Mouse (Mus musculus) megakaryocyte, embryonic 14.5 days (primary cell): ENCODE measurements at regions not wholly inside any gene's neighbourhood (a gene's known extent, or its start where the extent isn't known, plus 50 kb on each side); places are given as distances from the start of the nearest gene placed in this dataset.
A peak's percentile ranks its signal among the peaks of the same experiment; 100 is the strongest.

Experiments used
- H3K27me3 ChIP-seq: replicated peaks from 2 replicates; pipeline ENCODE3; 2012; ENCODE audit warnings: inconsistent platforms
- H3K36me3 ChIP-seq: replicated peaks from 2 replicates; pipeline ENCODE3; 2012; ENCODE audit warnings: low read length, inconsistent platforms, mixed read lengths
- H3K4me1 ChIP-seq: 2 replicates; pipeline ENCODE4 v1.6.1; 2012; ENCODE audit warnings: inconsistent platforms
- H3K4me3 ChIP-seq: replicated peaks from 2 replicates; pipeline ENCODE3; 2012; ENCODE audit warnings: moderate library complexity, mild to moderate bottlenecking, inconsistent platforms
- H3K9me3 ChIP-seq: 2 replicates; pipeline ENCODE4 v1.6.1; 2012; ENCODE audit warnings: inconsistent platforms
- FLI1 ChIP-seq: IDR thresholded peaks from 2 replicates; pipeline ENCODE4 v1.6.1; 2012; ENCODE audit warnings: low read length, inconsistent platforms, mixed read lengths
- GATA1 ChIP-seq: IDR thresholded peaks from 3 replicates; pipeline ENCODE4 v1.6.1; 2012; ENCODE audit warnings: mixed read lengths, low read length, inconsistent platforms, borderline replicate concordance

GRCm38 (mm10) chr14:72942571-72942970 is 106.3 kb downstream of the Cysltr2 start:
- H3K27me3 ChIP-seq = no peaks in the 10 kb centered on the region
- no peak for TF ChIP-seq GATA1
- no peak for TF ChIP-seq FLI1
- H3K36me3 ChIP-seq = no peaks in the 10 kb centered on the region
- no peak overlapping the region for H3K4me3 ChIP-seq
- no peaks in the 10 kb centered on the region for H3K9me3 ChIP-seq
- H3K4me1 ChIP-seq = peaks cover 9% of the 10 kb centered on the region

- Histone ChIP-seq H3K27me3 (no peaks in the 10 kb centered on the region), H3K4me3 (no peak overlapping the region), H3K36me3 (no peaks in the 10 kb centered on the region), H3K4me1 (peaks cover 12% of the 10 kb centered on the region), H3K9me3 (no peaks in the 10 kb centered on the region)
- TF ChIP-seq GATA1 = no peak
- no peak for TF ChIP-seq FLI1
These were observed 109.9 kb downstream of the Cysltr2 start for GRCm38 (mm10) chr14:72939067-72939393.

DNA sequence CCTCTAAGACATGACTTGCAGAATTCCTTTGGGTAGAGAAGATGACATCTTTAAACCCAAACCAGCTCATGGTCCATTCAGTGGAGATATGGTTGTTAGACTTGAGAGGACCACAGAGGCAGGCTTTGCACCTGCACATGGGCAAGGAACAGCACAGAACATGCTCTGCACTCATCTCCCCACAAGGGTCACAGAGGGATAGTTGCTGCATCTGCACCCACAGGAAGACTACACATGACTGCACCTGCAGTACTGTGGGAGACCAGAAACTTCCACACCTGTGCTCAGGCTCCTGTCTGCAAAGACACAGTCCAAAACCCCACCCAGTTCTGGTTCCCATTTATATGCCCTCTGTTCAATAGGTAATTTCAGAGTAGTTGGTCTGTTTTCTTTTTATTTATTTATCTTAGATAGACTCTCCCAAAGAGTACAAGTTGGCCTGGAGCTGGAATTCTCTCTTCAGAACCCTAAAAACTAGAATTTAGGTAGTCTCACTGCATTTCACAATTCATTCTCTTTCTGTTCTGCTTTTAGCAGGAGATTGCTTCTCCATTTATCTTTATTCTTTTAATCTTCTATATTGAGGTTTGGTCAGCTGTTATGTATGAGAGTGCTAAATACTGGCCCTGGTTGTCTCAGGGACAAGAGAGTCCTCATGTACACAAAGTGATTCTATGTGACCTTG is 110.4 kb downstream of the Cysltr2 start:
- Histone ChIP-seq H3K4me1 (peaks cover 18% of the 10 kb centered on the region), H3K9me3 (no peaks in the 10 kb centered on the region), H3K4me3 (peak overlapping the region; percentile 53)

GRCm38 (mm10) chr14:72933598-72933997 is 115.3 kb downstream of the Cysltr2 start:
- H3K27me3 ChIP-seq = no peaks in the 10 kb centered on the region
- H3K36me3 ChIP-seq = no peaks in the 10 kb centered on the region
- no peak for TF ChIP-seq FLI1
- TF ChIP-seq GATA1 = no peak
- H3K4me3 ChIP-seq = no peak overlapping the region
- no peaks in the 10 kb centered on the region for H3K9me3 ChIP-seq
- peaks cover 37% of the 10 kb centered on the region for H3K4me1 ChIP-seq

More for the DNA sequence above, 110.4 kb downstream of the Cysltr2 start:
- Histone ChIP-seq H3K36me3 (no peaks in the 10 kb centered on the region), H3K27me3 (no peaks in the 10 kb centered on the region)
- no peak for TF ChIP-seq FLI1

DNA sequence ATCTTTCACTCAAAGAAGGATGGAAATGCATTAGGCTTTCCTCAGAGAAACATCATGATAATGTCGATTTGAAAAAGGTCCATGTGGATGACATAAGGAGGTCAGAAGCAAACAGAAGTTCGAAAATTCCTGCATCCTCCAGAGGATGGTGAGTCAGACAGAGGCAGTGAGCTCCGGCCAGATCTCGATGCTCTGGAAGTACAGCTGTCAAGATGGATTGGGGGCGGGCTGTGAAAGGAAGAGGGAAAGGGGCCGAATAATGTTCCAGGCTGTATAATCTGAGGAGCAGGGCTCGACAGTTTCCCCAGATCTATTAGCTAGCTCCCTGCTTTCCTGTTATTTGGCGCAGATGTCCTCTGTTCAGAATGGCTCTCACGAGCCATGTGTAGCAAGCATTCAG is 116.6 kb downstream of the Cysltr2 start:
- no peak for TF ChIP-seq GATA1
- no peak for TF ChIP-seq FLI1
- H3K4me1 ChIP-seq = peaks cover 32% of the 10 kb centered on the region
- no peaks in the 10 kb centered on the region for H3K9me3 ChIP-seq
- no peaks in the 10 kb centered on the region for H3K36me3 ChIP-seq
- H3K4me3 ChIP-seq = no peak overlapping the region
- H3K27me3 ChIP-seq = no peaks in the 10 kb centered on the region

- peaks cover 2% of the 10 kb centered on the region for H3K36me3 ChIP-seq
- TF ChIP-seq GATA1 = no peak
- TF ChIP-seq FLI1 = no peak
- H3K4me3 ChIP-seq = no peak overlapping the region
- H3K27me3 ChIP-seq = no peaks in the 10 kb centered on the region
- no peaks in the 10 kb centered on the region for H3K4me1 ChIP-seq
- peaks cover 2% of the 10 kb centered on the region for H3K9me3 ChIP-seq
These were observed 147.6 kb downstream of the Cysltr2 start for GRCm38 (mm10) chr14:72901171-72901926.

DNA sequence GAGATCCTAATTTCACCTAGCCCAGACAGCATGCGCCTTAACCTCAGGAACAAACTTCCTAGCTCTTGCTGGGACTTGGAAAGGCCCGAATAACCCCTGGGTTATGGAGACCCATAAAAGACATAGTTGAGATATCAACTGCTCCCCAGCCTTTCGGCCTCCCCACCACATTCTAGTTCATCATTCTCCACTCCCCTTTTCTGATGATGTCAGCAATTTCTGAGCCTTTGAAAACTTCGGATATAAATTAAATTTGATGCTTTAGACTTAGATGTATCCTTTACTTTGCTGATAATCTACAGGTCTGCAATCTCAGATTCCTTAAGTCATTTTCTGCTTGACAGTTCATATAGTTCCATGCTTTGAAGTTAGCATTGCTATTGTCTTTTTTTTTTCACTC is 149.3 kb downstream of the Cysltr2 start:
- Histone ChIP-seq H3K4me3 (no peak overlapping the region), H3K9me3 (peaks cover 5% of the 10 kb centered on the region), H3K36me3 (peaks cover 4% of the 10 kb centered on the region), H3K4me1 (peaks cover 7% of the 10 kb centered on the region; the same call in 1 of the 2 replicates), H3K27me3 (no peaks in the 10 kb centered on the region)
- no peak for TF ChIP-seq GATA1
- no peak for TF ChIP-seq FLI1

DNA sequence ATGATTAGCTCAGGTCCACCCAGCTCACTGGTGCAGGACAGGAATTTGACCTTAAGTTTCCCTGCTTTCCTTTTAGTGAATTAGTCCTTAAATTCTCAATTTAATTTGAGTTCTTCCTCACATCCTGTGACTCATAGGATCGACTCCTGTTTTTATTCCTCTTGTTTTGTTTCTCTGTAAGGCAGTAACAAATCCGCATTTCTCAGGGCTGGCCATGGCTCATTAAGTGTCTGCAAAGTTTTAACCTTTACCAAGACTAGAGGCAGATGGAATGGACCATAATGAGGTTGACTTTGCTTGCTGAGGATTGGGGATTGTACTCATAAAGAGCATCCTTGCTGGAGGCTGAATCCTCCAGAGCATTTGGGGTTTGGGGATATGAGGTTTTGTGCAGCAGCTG is 156.6 kb downstream of the Cysltr2 start:
- Histone ChIP-seq H3K36me3 (peaks cover 4% of the 10 kb centered on the region), H3K4me3 (no peak overlapping the region), H3K4me1 (peaks cover 36% of the 10 kb centered on the region), H3K9me3 (peaks cover 5% of the 10 kb centered on the region), H3K27me3 (peaks cover 4% of the 10 kb centered on the region)
- TF ChIP-seq FLI1 (no peak), GATA1 (no peak)

DNA sequence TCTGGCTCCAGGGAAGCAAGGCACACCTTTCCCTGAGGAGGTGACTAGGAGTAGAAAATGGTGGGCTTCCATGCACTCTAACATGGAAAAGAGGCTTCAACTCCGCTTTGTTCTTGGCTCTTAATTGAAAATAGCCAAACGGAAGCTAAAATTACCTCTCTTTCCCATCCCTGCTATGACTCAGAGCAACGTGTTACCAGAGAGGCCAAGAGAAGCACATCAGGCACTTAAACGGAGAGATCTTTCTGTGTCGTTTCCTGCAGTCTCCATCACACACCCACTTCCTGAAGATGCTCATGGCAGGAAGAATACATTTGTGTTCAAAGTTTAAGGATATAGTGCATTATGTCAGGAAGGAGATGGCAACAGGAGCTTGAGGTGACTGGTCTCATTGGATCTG is 159.3 kb downstream of the Cysltr2 start:
- H3K36me3 ChIP-seq = no peaks in the 10 kb centered on the region
- peaks cover 46% of the 10 kb centered on the region for H3K4me1 ChIP-seq
- H3K9me3 ChIP-seq = no peaks in the 10 kb centered on the region
- peaks cover 4% of the 10 kb centered on the region for H3K27me3 ChIP-seq
- TF ChIP-seq GATA1 (no peak), FLI1 (no peak)
- H3K4me3 ChIP-seq = peak overlapping the region; percentile 10

DNA sequence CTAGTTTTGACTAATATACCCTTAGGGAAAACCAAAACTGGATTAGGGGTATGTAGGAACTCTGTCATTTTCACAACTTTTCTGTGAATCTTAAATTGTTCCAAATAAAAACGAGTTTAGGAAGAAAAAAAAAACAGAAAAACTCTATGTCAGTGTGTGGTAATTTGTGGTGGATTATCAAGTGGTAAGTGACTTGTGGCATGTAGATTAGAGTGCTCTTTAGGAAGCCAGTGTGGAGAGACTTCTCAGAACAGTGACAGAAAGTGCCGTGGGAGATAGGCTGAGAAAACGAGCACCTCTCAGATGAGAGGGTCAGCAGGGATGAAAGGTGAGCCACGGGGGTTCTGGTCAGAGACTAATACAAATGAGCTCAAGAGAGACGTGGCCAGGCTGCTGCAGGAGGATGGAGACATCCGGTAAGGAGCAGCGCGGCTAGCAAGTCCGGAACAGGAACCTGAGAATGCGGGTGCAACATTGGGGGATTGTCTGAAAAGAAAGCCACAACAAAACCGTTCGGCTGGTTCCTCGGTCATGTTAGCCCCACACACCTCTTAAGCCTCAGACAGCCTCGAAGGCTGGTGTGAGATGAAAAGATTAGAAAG is 161.3 kb downstream of the Cysltr2 start:
- peak overlapping the region; percentile 89 for H3K4me3 ChIP-seq
- H3K9me3 ChIP-seq = no peaks in the 10 kb centered on the region
- no peaks in the 10 kb centered on the region for H3K27me3 ChIP-seq
- no peaks in the 10 kb centered on the region for H3K36me3 ChIP-seq
- peaks cover 46% of the 10 kb centered on the region for H3K4me1 ChIP-seq
- TF ChIP-seq GATA1 (no peak), FLI1 (no peak)
